Mouse (Mus musculus) mouse trophoblast stem cell (cell line): ENCODE results near the gene Vmn2r107.

ENCODE experiments used
- in situ Hi-C, 2 experiments: fragments of 300-500 bp; cut with MseI, MboI; formaldehyde crosslinking; loops; 2 replicates in 1 of 2; 3 replicates in 1 of 2; pipeline ENCODE4 v1.15.1; 2025

Vmn2r107 gene

GRCm38 (mm10) chr17:20344942-20345341, at the start of gene Vmn2r107:
TSS of gene Vmn2r107 (plus strand) at chr17:20345242.
- in situ Hi-C loops, result no loop called here

- in situ Hi-C loops, result no loop called here
Measured at GRCm38 (mm10) chr17:20305790-20306189, 39.3 kb upstream of the Vmn2r107 start.

GRCm38 (mm10) chr17:20399105-20399504, 54.1 kb downstream of the Vmn2r107 start:
- in situ Hi-C loops, result no loop called here

- in situ Hi-C loops, result no loop called here
Measured at GRCm38 (mm10) chr17:20413846-20414245, 68.8 kb downstream of the Vmn2r107 start, which contains the start of gene Vmn1r224. TSS of gene Vmn1r224 (plus strand) at chr17:20414146.
